Mouse (Mus musculus) heart, adult 2 months (tissue): ENCODE data around the gene Synpo2.

Source experiments
- CTCF ChIP-seq: fragments of 200-600 bp; IDR thresholded peaks from 2 replicates; pipeline ENCODE4 v1.8.1; 2022; ENCODE audit warnings: antibody characterized with exemption, mild to moderate bottlenecking, moderate library complexity
- EP300 ChIP-seq: fragments of 200-500 bp; IDR thresholded peaks from 2 replicates; pipeline ENCODE4 v1.6.1; 2011; ENCODE audit warnings: low read depth, low read length, control low read depth; ENCODE audit not compliant: insufficient read depth
- POLR2A ChIP-seq: fragments of 200-500 bp; IDR thresholded peaks from 2 replicates; pipeline ENCODE4 v1.6.1; 2011; ENCODE audit warnings: mild to moderate bottlenecking, low read depth, low read length, control low read depth; ENCODE audit not compliant: insufficient read depth

- no peak for TF ChIP-seq CTCF
- TF ChIP-seq POLR2A, result 0 out of 2 replicates have a peak, but pooled peaks have one; percentile 16
- TF ChIP-seq EP300, result peak; percentile 90
These were observed 143.5 kb downstream of the Synpo2 start for GRCm38 (mm10) chr3:123092442-123092841.
